Mouse (Mus musculus) olfactory bulb, adult 2 months (tissue): ENCODE data around the gene Ccdc97.

Experiments used
- CTCF ChIP-seq: fragments of 200-500 bp; IDR thresholded peaks from 2 replicates; pipeline ENCODE4 v1.5.1; 2012; ENCODE audit warnings: low read depth, mild to moderate bottlenecking, low read length, moderate library complexity; ENCODE audit not compliant: insufficient read depth
- POLR2A ChIP-seq: fragments of 200-500 bp; IDR thresholded peaks from 2 replicates; pipeline ENCODE4 v1.6.1; 2012; ENCODE audit warnings: mild to moderate bottlenecking, low read depth, low read length, moderate library complexity; ENCODE audit not compliant: insufficient read depth

DNA sequence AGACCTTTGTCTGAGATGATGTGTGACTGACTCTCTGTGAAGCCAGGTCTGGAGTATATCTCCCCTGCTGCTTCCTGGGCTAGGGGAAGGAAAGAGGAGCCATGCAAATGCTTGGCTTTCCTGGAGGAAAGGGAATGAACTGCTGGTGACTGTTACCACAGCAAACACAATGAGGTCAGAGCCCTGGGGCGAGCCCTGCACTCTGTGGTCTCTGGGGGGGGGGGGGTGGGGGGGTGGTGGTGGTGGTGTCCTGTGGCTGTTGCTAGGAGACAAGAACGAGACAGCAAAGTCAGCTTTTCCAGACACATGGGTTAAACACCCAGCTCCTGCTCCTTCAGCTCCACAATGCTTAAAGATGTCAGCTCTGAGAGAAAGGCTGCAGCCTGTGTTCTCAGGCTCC is 10.5 kb upstream of the Ccdc97 start:
- no peak for TF ChIP-seq POLR2A
- no peak for TF ChIP-seq CTCF
